Mouse (Mus musculus): ENCODE results near the gene Hivep3.

DNA sequence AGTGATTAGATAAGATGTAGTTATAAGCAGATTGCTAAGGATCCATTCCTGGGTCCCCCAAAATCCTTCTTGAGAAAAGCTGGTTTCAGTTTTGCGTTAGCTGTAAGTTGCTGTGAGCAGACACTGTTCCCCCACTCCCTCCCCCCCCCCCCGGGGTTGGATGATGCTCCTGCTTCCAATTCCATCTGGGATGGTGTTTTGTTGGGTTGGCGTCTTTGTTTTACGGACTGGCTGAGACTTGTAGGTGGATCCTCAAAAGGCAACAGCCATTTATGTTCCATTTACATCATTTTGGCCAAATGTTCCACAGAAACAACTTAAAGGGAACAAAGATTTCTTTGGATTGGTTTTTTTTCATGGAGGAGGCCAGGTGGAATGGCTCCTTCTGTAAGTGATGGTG lies 147.7 kb downstream of the Hivep3 start:
- no peak for TF ChIP-seq CTCF (IDR thresholded peaks at IDR 0.05; ENCODE audit: insufficient read depth, low read length)
- TF ChIP-seq POLR2A (IDR thresholded peaks at IDR 0.05; ENCODE audit: borderline replicate concordance, extremely low read depth, low read depth, low read length), result no peak

All from lung, adult 2 months (tissue).